Mouse (Mus musculus) heart, adult 18-20 months (tissue): Measurements from ENCODE around the gene Cdkn1b. TPM values are rescaled to one million over a fixed set of nuclear protein-coding genes. Genes with fewer than 3 reads are reported as not detected.

Experiments used
- DNase-seq, 2 experiments: peaks; one replicate each; pipeline ENCODE4 v3.0.0; 2021 to 2022; ENCODE audit warnings: mixed read lengths in 1 of 2
- total RNA-seq, 2 experiments: library from RNA; stranded (reverse); gene quantifications; 2 replicates each; pipeline ENCODE4 v1.2.3; 2021

Gene Cdkn1b
- total RNA-seq, 2 experiments from 2014 or later: 33.8 to 41.5 TPM

DNA sequence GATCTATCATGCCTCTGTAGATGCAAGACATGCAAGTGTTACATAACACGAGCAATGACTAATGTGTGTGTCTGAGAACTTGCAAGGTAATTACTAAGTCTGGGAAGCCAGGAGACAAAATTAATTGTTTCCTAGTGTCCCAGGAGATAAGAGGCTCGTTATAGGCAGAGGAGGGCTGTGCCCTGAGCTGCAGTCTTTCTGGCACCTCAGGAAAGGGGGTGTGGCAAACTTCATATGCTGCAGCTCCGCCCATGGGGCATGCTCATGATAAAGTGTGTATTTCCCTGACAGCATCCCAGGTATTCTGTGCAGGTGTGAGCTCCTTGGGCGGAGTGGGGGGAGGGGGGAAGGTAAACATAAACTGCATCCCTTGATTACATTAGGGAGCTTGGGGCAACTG is 51.9 kb downstream of the Cdkn1b start:
- DNase-seq: no peak

Other genes starting within 250 kb of the Cdkn1b start
- 10 to 100 TPM; 20.7 to 23.8 TPM for gene Dusp16, start 127.8 kb upstream of the Cdkn1b start, total RNA-seq
- gene Crebl2, start 90.2 kb upstream of the Cdkn1b start, total RNA-seq: 10 to 100 TPM; 13.3 to 15.7 TPM
- 1 to 10 TPM; 3.9 to 5.0 TPM for gene Gpr19, start 21.8 kb upstream of the Cdkn1b start, total RNA-seq
- gene Apold1, start 61.3 kb downstream of the Cdkn1b start, total RNA-seq: 1 to 10 TPM; 5.7 to 9.3 TPM
- 10 to 100 TPM; 38.9 to 39.8 TPM for gene Ddx47, start 91.2 kb downstream of the Cdkn1b start, total RNA-seq
- 1 to 10 TPM; 2.6 to 3.8 TPM for gene Gprc5a, start 145.2 kb downstream of the Cdkn1b start, total RNA-seq
- not detected for gene Gprc5d, start 197.9 kb downstream of the Cdkn1b start, total RNA-seq